In genomic region chr8:112034603-112035002, GRCm38 (mm10) we compare ENCODE assay signal across 8 mouse cellular contexts. TPM values are rescaled to one million over a fixed set of nuclear protein-coding genes. Genes with fewer than 3 reads are reported as not detected.
DNase-seq lines count a peak whose midpoint lies in the region; ATAC-seq and TF ChIP-seq lines count a peak whose summit lies in the region.

No protein-coding gene starts in this region.

- no peak overlapping the region for H3K9ac ChIP-seq in forebrain, embryonic 16.5 days (replicated peaks; ENCODE audit: low read depth, low read length)
- H3K9ac ChIP-seq in liver, embryonic 13.5 days: no peak overlapping the region

- ATAC-seq in forebrain, embryonic 16.5 days: no peak
- no peak for ATAC-seq in liver, embryonic 13.5 days (ENCODE audit: low read depth)

- H3K27me3 ChIP-seq in forebrain, embryonic 10.5 days (ENCODE audit: poor library complexity, severe bottlenecking): no peaks in the 10 kb centered on the region
- H3K27me3 ChIP-seq in forebrain, embryonic 16.5 days (replicated peaks; ENCODE audit: control insufficient read depth, insufficient read depth, low read length): no peaks in the 10 kb centered on the region
- H3K27me3 ChIP-seq in liver, embryonic 13.5 days: no peaks in the 10 kb centered on the region
- no peaks in the 10 kb centered on the region for H3K27me3 ChIP-seq in small intestine, adult 2 months (ENCODE audit: control insufficient read depth, insufficient read depth, low read length)

- no peak overlapping the region for H3K4me3 ChIP-seq in forebrain, embryonic 10.5 days
- H3K4me3 ChIP-seq in forebrain, embryonic 16.5 days (replicated peaks; ENCODE audit: low read length): no peak overlapping the region
- no peak overlapping the region for H3K4me3 ChIP-seq in liver, embryonic 13.5 days (replicated peaks)
- no peak overlapping the region for H3K4me3 ChIP-seq in small intestine, adult 2 months (ENCODE audit: low read depth, low read length)

- no peaks in the 10 kb centered on the region for H3K36me3 ChIP-seq in forebrain, embryonic 10.5 days (replicated peaks)
- no peaks in the 10 kb centered on the region for H3K36me3 ChIP-seq in forebrain, embryonic 16.5 days (ENCODE audit: control insufficient read depth, insufficient read depth)
- no peaks in the 10 kb centered on the region for H3K36me3 ChIP-seq in liver, embryonic 13.5 days
- no peaks in the 10 kb centered on the region for H3K36me3 ChIP-seq in small intestine, adult 2 months (ENCODE audit: control insufficient read depth, insufficient read depth, low read length)

- peak; percentile 43; the same call in 1 of the 2 replicates for TF ChIP-seq CTCF in small intestine, adult 2 months (IDR thresholded peaks at IDR 0.05; ENCODE audit: extremely low read depth, insufficient read length, insufficient replicate concordance, low read depth, low read length)

- no peak overlapping the region for H3K27ac ChIP-seq in forebrain, embryonic 10.5 days
- no peak overlapping the region for H3K27ac ChIP-seq in forebrain, embryonic 16.5 days (ENCODE audit: low read length)
- no peak overlapping the region for H3K27ac ChIP-seq in liver, embryonic 13.5 days
- no peak overlapping the region for H3K27ac ChIP-seq in small intestine, adult 2 months (ENCODE audit: insufficient read depth, low read depth, low read length)

- H3K4me2 ChIP-seq in forebrain, embryonic 16.5 days (ENCODE audit: low read length): no peak overlapping the region
- H3K4me2 ChIP-seq in liver, embryonic 13.5 days: no peak overlapping the region

- 20% methylated on average over 8 of the region's 8 CpGs for WGBS in forebrain, embryonic 10.5 days
- 22% methylated on average over 8 of the region's 8 CpGs for WGBS in forebrain, embryonic 16.5 days
- 5% methylated on average over 8 of the region's 8 CpGs for WGBS in liver, embryonic 13.5 days (ENCODE audit: insufficient replicate concordance)
- 6% methylated on average over 8 of the region's 8 CpGs for WGBS in small intestine, adult 2 months

- no peak for TF ChIP-seq POLR2A in small intestine, adult 2 months (IDR thresholded peaks at IDR 0.05; ENCODE audit: low read depth, low read length)

- H3K4me1 ChIP-seq in forebrain, embryonic 10.5 days: 0 out of 2 replicates have a peak, but pooled peaks cover 3% of the 10 kb centered on the region
- H3K4me1 ChIP-seq in forebrain, embryonic 16.5 days (replicated peaks; ENCODE audit: control insufficient read depth, insufficient read depth, low read length): no peaks in the 10 kb centered on the region
- no peaks in the 10 kb centered on the region for H3K4me1 ChIP-seq in liver, embryonic 13.5 days (replicated peaks)
- no peaks in the 10 kb centered on the region for H3K4me1 ChIP-seq in small intestine, adult 2 months (ENCODE audit: control insufficient read depth, insufficient read depth, insufficient read length, low read length)

- no peaks in the 10 kb centered on the region for H3K9me3 ChIP-seq in forebrain, embryonic 10.5 days
- H3K9me3 ChIP-seq in forebrain, embryonic 16.5 days (ENCODE audit: control insufficient read depth, low read length): no peaks in the 10 kb centered on the region
- no peaks in the 10 kb centered on the region for H3K9me3 ChIP-seq in liver, embryonic 13.5 days (replicated peaks)

- peak; percentile 61 for DNase-seq in forebrain, embryonic 10.5 days (ENCODE audit: extremely low spot score, low spot score)
- peak; percentile 22 for DNase-seq in spleen, adult 12 weeks (ENCODE audit: low spot score)
- no peak for DNase-seq in spleen, postnatal 36 days (ENCODE audit: low spot score in 2 of 2)
- DNase-seq in cerebellum, adult 8-10 months: peak; percentile 31
- peak; percentile 83 for DNase-seq in induced T-regulatory cell, adult 2 months (ENCODE audit: low read depth)
- peak; percentile 35 for DNase-seq in liver, embryonic 13.5 days

RNA-seq across cellular contexts. Expression of gene Gm6793, which starts 19.8 kb away (rescaled TPM):
- polyA plus RNA-seq in forebrain, embryonic 10.5 days (2016; fragmentation: Nextera tagmentation; extraction: Ambion mirVana): 0.21 TPM in 1 of 2 replicates, not detected in the other
- 0.85 TPM in 1 of 2 replicates, not detected in the other for polyA plus RNA-seq in forebrain, embryonic 16.5 days (2015; fragmentation: Nextera tagmentation; extraction: Ambion mirVana)
- 0.22 and 0.31 TPM in 2 replicates for polyA plus RNA-seq in liver, embryonic 13.5 days (2015; fragmentation: Nextera tagmentation; extraction: Ambion mirVana)
- not detected in 2 replicates for polyA plus RNA-seq in small intestine, adult 2 months (2012; rRNA removed)

RNA-seq across cellular contexts. Expression of gene Terf2ip, which starts 23.4 kb away (rescaled TPM):
- polyA plus RNA-seq in forebrain, embryonic 10.5 days (2016; fragmentation: Nextera tagmentation; extraction: Ambion mirVana): 26.7 and 27.5 TPM in 2 replicates
- 57.0 and 64.6 TPM in 2 replicates for polyA plus RNA-seq in forebrain, embryonic 16.5 days (2015; fragmentation: Nextera tagmentation; extraction: Ambion mirVana)
- polyA plus RNA-seq in liver, embryonic 13.5 days (2015; fragmentation: Nextera tagmentation; extraction: Ambion mirVana): 7.2 and 7.8 TPM in 2 replicates
- 6.5 and 6.8 TPM in 2 replicates for polyA plus RNA-seq in small intestine, adult 2 months (2012; rRNA removed)

RNA-seq across cellular contexts. Expression of gene Kars, which starts 23.5 kb away (rescaled TPM):
- 270 and 285 TPM in 2 replicates for polyA plus RNA-seq in forebrain, embryonic 10.5 days (2016; fragmentation: Nextera tagmentation; extraction: Ambion mirVana)
- polyA plus RNA-seq in forebrain, embryonic 16.5 days (2015; fragmentation: Nextera tagmentation; extraction: Ambion mirVana): 171 and 181 TPM in 2 replicates
- 126 and 140 TPM in 2 replicates for polyA plus RNA-seq in liver, embryonic 13.5 days (2015; fragmentation: Nextera tagmentation; extraction: Ambion mirVana)
- 17.1 and 33.7 TPM in 2 replicates for polyA plus RNA-seq in small intestine, adult 2 months (2012; rRNA removed)

RNA-seq across cellular contexts. Expression of gene Adat1, which starts 42.5 kb away (rescaled TPM):
- polyA plus RNA-seq in forebrain, embryonic 10.5 days (2016; fragmentation: Nextera tagmentation; extraction: Ambion mirVana): 18.6 and 18.7 TPM in 2 replicates
- 8.4 and 10.0 TPM in 2 replicates for polyA plus RNA-seq in forebrain, embryonic 16.5 days (2015; fragmentation: Nextera tagmentation; extraction: Ambion mirVana)
- 4.3 and 5.7 TPM in 2 replicates for polyA plus RNA-seq in liver, embryonic 13.5 days (2015; fragmentation: Nextera tagmentation; extraction: Ambion mirVana)
- polyA plus RNA-seq in small intestine, adult 2 months (2012; rRNA removed): 0.60 and 0.91 TPM in 2 replicates

Comparison
In these comparisons a context has a peak if more than half of its experiments do, and no peak if none do; other contexts are left out.
1. DNase-seq: peak in forebrain, embryonic 10.5 days (single experiment), spleen, adult 12 weeks (single experiment), cerebellum, adult 8-10 months (single experiment), induced T-regulatory cell, adult 2 months (single experiment) and liver, embryonic 13.5 days (single experiment); none in spleen, postnatal 36 days (0 of 2).